Mouse (Mus musculus) lung, postnatal 0 days (tissue): ENCODE measurements around the gene Pcbp4. TPM values are rescaled to one million over a fixed set of nuclear protein-coding genes. Genes with fewer than 3 reads are reported as not detected.

ENCODE experiments used
- ATAC-seq: fragments of 200-750 bp; cut with Nextera tagmentation; 2 replicates; pipeline ENCODE4 v1.8.0; 2017; ENCODE audit warnings: moderate library complexity
- DNase-seq: peaks from one replicate; pipeline ENCODE4 v3.0.0-alpha.2; 2016; ENCODE audit warnings: low spot score
- H3K27ac ChIP-seq: fragments of 300-500 bp; sonication (generic); 2 replicates; pipeline ENCODE4 v1.5.1; 2014; ENCODE audit warnings: antibody characterized with exemption, mild to moderate bottlenecking, low read length, mixed read lengths
- H3K27me3 ChIP-seq: fragments of 300-500 bp; sonication (generic); replicated peaks from 2 replicates; pipeline ENCODE4 v1.6.1; 2014; ENCODE audit warnings: low read length, mixed read lengths; ENCODE audit not compliant: insufficient read depth
- H3K36me3 ChIP-seq: fragments of 300-500 bp; sonication (generic); 2 replicates; pipeline ENCODE4 v1.6.1; 2014; ENCODE audit warnings: low read length, mixed read lengths; ENCODE audit not compliant: insufficient read depth
- H3K4me1 ChIP-seq: fragments of 300-500 bp; sonication (generic); 2 replicates; pipeline ENCODE4 v1.6.1; 2014; ENCODE audit warnings: antibody characterized with exemption, low read depth, low read length, mixed read lengths; ENCODE audit not compliant: insufficient read depth
- H3K4me2 ChIP-seq: fragments of 300-500 bp; sonication (generic); replicated peaks from 2 replicates; pipeline ENCODE4 v1.6.1; 2014; ENCODE audit warnings: low read depth, mild to moderate bottlenecking, low read length, moderate library complexity, mixed read lengths
- H3K4me3 ChIP-seq: fragments of 300-500 bp; sonication (generic); 2 replicates; pipeline ENCODE4 v1.5.1; 2014; ENCODE audit warnings: low read depth, low read length
- H3K9ac ChIP-seq: fragments of 300-500 bp; sonication (generic); replicated peaks from 2 replicates; pipeline ENCODE4 v1.6.1; 2014; ENCODE audit warnings: low read depth, mild to moderate bottlenecking
- H3K9me3 ChIP-seq: fragments of 300-500 bp; sonication (generic); 2 replicates; pipeline ENCODE4 v1.6.1; 2016; ENCODE audit warnings: low read length, mixed read lengths
- CTCF ChIP-seq: IDR thresholded peaks from 2 replicates; pipeline ENCODE4 v1.5.1; 2016; ENCODE audit warnings: antibody characterized with exemption, mild to moderate bottlenecking
- EP300 ChIP-seq: IDR thresholded peaks from 2 replicates; pipeline ENCODE4 v1.6.1; 2016; ENCODE audit warnings: antibody characterized with exemption, mild to moderate bottlenecking, control low read depth
- WGBS: fragments of 180-500 bp; shearing (Covaris S2); extraction: QIAGEN DNeasy Blood & Tissue Kit; methylation state at CpG from one replicate; pipeline ENCODE4 v1.1.7; 2014; 5-methylcytosine and 5-hydroxymethylcytosine counted together
- polyA plus RNA-seq: library from polyadenylated mRNA; unstranded; fragments of >200 nt; fragmentation: Nextera tagmentation; extraction: Ambion mirVana; gene quantifications from 2 replicates; pipeline ENCODE4 v1.2.1, GENCODE M21; 2015

The Pcbp4 gene
- polyA plus RNA-seq, 1 experiment from 2014 or later, result 29.4 TPM

GRCm38 (mm10) chr9:106475046-106475445 lies 22.0 kb downstream of the Pcbp4 start:
- Histone ChIP-seq H3K27ac (peak overlapping the region; percentile 85; the same call in 1 of the 2 replicates), H3K4me2 (peak overlapping the region; percentile 40; the same call in 1 of the 2 replicates), H3K9ac (no peak overlapping the region), H3K4me3 (no peak overlapping the region), H3K27me3 (no peaks in the 10 kb centered on the region), H3K9me3 (no peaks in the 10 kb centered on the region), H3K4me1 (peaks cover 28% of the 10 kb centered on the region), H3K36me3 (no peaks in the 10 kb centered on the region)
- DNase-seq, result no peak
- no peak for TF ChIP-seq CTCF
- 70% methylated on average over 7 of the region's 7 CpGs for WGBS
- ATAC-seq, result no peak

DNA sequence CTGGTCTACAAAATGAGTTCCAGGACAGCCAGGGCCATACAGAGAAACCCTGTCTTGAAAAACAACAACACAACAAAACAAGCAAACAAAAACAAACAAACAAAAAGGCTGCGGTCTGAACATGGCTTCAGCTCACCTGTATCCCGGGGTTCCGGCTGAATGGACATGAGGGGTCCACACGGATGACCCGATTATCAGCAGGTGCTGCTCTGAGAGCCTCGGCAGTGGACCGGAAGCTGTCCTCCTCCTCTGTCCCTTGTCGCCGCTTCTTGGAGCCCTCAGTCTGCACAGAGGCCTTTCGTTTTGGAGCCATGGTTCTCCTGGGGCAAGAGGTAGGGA lies 22.5 kb downstream of the Pcbp4 start, which contains the start of gene Rrp9:
Gene Rrp9 (plus strand): TSS at position 301 of the 339 bp plus-strand sequence.
- 77% methylated on average over 10 of the region's 10 CpGs for WGBS

DNA sequence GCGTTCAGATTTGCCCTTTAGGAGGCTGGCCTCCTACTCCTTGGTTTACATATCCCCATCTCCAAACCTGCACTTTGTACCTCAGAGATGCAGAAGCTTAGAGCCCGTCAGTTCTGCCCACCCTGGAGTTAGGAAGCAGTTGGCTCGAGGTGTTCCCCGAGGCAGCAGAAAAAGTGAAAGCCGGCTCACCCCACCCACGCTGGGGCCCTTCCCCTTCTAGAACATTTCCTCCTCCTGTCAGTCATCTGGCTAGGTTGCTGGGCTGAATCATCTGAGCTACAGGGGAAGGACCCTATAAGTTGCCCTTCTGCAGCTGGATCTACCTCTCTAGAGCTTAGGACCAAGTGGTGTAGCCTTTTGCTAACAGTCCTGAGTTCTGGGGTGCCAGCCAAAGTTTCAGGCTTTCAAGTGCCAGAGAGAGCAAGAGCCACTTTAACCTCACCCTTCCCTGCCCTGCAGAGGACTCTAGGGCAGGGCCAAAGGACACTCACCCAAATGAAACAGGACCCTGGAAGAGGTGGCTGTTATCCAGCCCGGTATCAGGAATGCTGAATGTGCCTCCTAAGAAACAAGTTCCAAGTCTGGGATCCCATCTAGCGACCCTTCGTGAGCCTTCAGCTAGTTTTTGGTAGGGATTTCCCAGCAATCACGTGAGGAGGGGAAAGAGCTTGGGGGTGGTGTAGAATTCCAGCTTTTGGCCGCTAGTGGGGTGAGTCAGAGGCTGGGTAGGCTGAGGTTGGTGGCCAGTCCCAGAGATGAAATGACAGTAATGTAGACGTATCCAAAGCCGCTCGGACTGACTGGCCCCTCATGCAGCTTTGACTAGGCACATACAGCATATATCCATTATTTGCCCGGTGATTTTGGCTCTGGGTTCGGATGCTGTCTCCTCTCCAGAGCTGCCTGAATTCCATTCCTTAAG lies 23.2 kb downstream of the Pcbp4 start:
- H3K4me1 ChIP-seq, result peaks cover 28% of the 10 kb centered on the region
- peak overlapping the region; percentile 85 for H3K27ac ChIP-seq
- H3K4me2 ChIP-seq, result peak overlapping the region; percentile 40
- H3K4me3 ChIP-seq, result peak overlapping the region; percentile 30
- no peaks in the 10 kb centered on the region for H3K9me3 ChIP-seq
- H3K9ac ChIP-seq, result 0 out of 2 replicates have a peak overlapping the region, but pooled peaks have one; percentile 19
- WGBS, result 15% methylated on average over 16 of the region's 16 CpGs
- H3K36me3 ChIP-seq, result no peaks in the 10 kb centered on the region
- TF ChIP-seq EP300 (peak; percentile 63), CTCF (no peak)
- DNase-seq (peak; percentile 93), ATAC-seq (peak; percentile 67)
- no peaks in the 10 kb centered on the region for H3K27me3 ChIP-seq

More for the DNA sequence above, 22.5 kb downstream of the Pcbp4 start, which contains the start of gene Rrp9:
- Histone ChIP-seq H3K27ac (peak within 1 kb of the TSS; percentile 85), H3K4me2 (peak within 1 kb of the TSS; percentile 40), H3K4me1 (peaks cover 28% of the 10 kb centered on the region), H3K36me3 (no peaks in the 10 kb centered on the region), H3K4me3 (peak within 1 kb of the TSS; percentile 30), H3K27me3 (no peaks in the 10 kb centered on the region), H3K9me3 (no peaks in the 10 kb centered on the region), H3K9ac (0 out of 2 replicates have a peak within 1 kb of the TSS, but pooled peaks have one; percentile 19)
- ATAC-seq (no peak), DNase-seq (no peak)
- no peak for TF ChIP-seq CTCF
- no peak for TF ChIP-seq EP300

- peak within 1 kb of the TSS; percentile 91 for H3K4me2 ChIP-seq
- peak; percentile 100 for DNase-seq
- H3K36me3 ChIP-seq, result no peaks in the 10 kb centered on the region; the same call in 1 of the 2 replicates
- WGBS, result under 1% methylated on average over 41 of the region's 41 CpGs
- H3K9ac ChIP-seq, result peak within 1 kb of the TSS; percentile 41
- peaks cover 28% of the 10 kb centered on the region for H3K4me1 ChIP-seq
- peak within 1 kb of the TSS; percentile 85 for H3K27ac ChIP-seq
- peak; percentile 97 for ATAC-seq
- TF ChIP-seq EP300, result no peak
- peak; percentile 98 for TF ChIP-seq CTCF
- no peaks in the 10 kb centered on the region for H3K9me3 ChIP-seq
- peak within 1 kb of the TSS; percentile 48 for H3K4me3 ChIP-seq
- H3K27me3 ChIP-seq, result no peaks in the 10 kb centered on the region
These were observed 23.9 kb downstream of the Pcbp4 start, which contains the start of gene Parp3 for GRCm38 (mm10) chr9:106476924-106477484. Gene Parp3 (minus strand): TSS chr9:106476949.

DNA sequence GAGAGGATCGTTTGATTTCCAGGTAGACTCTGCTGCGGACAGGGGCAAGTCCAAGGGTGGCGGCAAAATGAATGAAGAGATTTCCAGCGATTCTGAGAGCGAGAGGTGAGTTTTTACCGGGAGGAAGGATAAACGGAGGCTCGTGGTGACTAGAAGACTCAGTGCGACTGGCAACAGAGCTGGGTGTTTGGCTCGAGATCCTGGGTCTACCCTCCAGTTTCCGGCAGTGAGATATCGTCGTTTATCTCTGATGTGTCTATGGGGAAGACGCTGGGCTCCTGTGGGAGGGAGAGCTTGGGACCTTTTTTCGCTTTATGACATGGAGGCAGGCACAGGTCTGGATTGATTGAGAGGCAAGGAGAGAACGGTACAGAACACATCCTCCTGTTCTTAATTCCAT lies 24.6 kb downstream of the Pcbp4 start:
- ATAC-seq (no peak), DNase-seq (no peak)
- Histone ChIP-seq H3K9ac (peak overlapping the region; percentile 41), H3K4me1 (peaks cover 28% of the 10 kb centered on the region), H3K36me3 (no peaks in the 10 kb centered on the region; the same call in 1 of the 2 replicates), H3K4me2 (peak overlapping the region; percentile 91), H3K4me3 (peak overlapping the region; percentile 48), H3K27me3 (no peaks in the 10 kb centered on the region), H3K27ac (no peak overlapping the region; the same call in 1 of the 2 replicates), H3K9me3 (no peaks in the 10 kb centered on the region)
- under 1% methylated on average over 16 of the region's 16 CpGs for WGBS
- TF ChIP-seq CTCF (no peak), EP300 (no peak)

- Histone ChIP-seq H3K4me1 (peaks cover 28% of the 10 kb centered on the region), H3K27ac (no peak overlapping the region), H3K4me3 (no peak overlapping the region; the same call in 1 of the 2 replicates), H3K4me2 (peak overlapping the region; percentile 91; the same call in 1 of the 2 replicates), H3K36me3 (no peaks in the 10 kb centered on the region; the same call in 1 of the 2 replicates), H3K9me3 (no peaks in the 10 kb centered on the region), H3K27me3 (no peaks in the 10 kb centered on the region), H3K9ac (peak overlapping the region; percentile 41; the same call in 1 of the 2 replicates)
- ATAC-seq, result no peak
- TF ChIP-seq EP300 (no peak), CTCF (no peak)
- 78% methylated on average over 9 of the region's 9 CpGs for WGBS
- DNase-seq, result no peak
These were observed 25.0 kb downstream of the Pcbp4 start for GRCm38 (mm10) chr9:106478101-106478500.
